Mouse (Mus musculus): ENCODE data around the gene Dock4.

The Dock4 gene

DNA sequence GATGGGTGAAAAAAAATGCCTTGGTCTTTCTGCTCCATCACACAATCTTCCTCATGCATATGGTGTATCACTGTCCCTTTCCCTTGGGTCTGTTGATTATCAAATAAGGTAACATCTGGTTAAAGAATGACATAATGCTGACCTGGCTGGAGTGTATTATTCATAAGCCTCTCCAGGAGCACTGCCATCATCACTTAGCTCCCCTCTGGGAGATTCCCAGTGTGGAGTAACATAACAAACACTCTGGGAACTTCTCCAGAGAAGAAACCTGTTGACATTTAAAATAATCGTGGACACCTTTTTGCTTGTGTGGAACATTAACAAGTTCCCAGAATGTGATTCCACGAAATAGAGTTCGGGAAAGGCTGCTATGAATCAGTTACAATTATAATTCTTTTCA, 128.3 kb downstream of the Dock4 start:
- peak; percentile 53 for DNase-seq

DNA sequence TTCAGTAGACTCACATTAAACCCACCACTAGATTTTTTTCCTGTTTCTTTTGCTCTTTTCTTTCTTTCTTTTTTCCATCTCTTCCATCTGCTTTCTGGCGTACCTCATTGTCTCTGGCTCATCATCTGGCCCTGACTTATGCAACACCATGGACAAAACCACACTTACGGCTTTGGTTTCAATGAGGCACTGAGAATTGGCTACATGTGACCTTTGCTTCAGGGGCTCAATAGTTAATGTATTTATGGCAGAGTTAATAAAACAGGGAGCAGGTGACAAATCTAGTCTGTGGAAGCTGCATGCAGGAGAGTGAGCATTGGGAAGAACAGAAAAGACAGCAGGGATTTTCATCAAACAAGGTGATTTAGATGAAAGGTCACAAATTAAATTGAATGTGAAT, 131.0 kb downstream of the Dock4 start:
- DNase-seq = no peak

DNA sequence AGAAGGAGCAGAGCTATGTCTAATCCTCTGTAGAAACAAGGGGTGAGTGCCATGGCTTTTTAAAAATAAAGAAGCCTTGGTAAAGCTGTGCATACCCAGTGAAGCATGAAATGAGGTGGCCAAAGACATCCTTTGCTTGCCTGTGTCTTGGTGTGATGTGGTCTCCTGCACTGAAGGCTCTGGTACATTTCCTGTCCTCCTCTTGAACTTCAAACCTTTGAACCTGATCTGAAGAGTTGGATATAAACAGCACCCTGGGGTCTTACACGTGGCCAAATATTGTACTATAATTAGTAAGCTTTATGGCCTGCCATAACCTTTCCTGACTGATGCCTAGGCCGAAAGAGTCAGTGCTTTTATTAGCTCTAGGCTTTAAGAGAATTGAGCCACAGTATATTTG, 134.6 kb downstream of the Dock4 start:
- DNase-seq = no peak

GRCm38 (mm10) chr12:40581037-40581436, 135.3 kb downstream of the Dock4 start:
- DNase-seq = no peak

DNA sequence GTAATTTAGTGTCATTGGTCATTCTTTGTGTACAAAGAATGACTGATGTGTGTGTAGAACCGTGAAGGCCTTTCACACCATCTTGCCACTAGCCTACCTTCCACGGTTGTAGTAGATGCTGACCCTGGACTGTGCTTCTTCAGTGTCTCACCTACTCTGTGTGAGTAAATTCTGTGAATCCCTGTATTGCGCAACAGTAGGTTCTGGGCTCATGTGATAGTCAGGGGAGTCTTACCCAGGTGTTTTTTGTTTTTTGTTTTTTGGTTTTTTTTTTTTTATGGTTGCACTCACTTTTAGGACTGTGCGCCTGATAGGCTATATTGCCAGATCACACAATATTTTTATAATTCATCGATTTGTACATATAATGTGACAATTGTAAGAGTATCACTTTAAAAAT, 136.3 kb downstream of the Dock4 start:
- no peak for DNase-seq

- DNase-seq = peak; percentile 41
Observed at GRCm38 (mm10) chr12:40584526-40585289, 139.0 kb downstream of the Dock4 start.

- DNase-seq = no peak
Observed at GRCm38 (mm10) chr12:40585456-40586141, 139.8 kb downstream of the Dock4 start.

GRCm38 (mm10) chr12:40594161-40594560, 148.4 kb downstream of the Dock4 start:
- DNase-seq = no peak

DNA sequence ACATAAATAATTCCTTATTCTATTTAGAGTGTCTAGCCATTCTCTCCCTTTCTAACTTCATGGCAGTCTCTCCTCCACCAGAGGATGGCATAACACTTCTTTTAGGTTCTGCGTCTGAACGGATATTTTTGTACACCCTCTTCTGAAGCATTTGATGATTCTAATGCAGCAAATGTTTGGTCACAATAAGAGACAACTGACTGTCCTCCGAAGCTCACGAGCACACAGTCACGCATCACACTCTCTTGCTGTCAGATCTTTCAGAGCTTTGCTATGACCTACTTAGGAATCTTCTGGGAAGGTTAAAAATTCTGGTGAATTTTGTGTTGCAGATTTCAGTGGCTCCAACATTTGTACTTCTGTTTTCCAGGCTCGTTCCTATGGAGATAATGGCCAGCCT, 149.7 kb downstream of the Dock4 start:
- no peak for DNase-seq

GRCm38 (mm10) chr12:40596020-40596419, 150.3 kb downstream of the Dock4 start:
- DNase-seq = no peak

- DNase-seq = no peak
Observed at GRCm38 (mm10) chr12:40596441-40596840, 150.7 kb downstream of the Dock4 start.

DNA sequence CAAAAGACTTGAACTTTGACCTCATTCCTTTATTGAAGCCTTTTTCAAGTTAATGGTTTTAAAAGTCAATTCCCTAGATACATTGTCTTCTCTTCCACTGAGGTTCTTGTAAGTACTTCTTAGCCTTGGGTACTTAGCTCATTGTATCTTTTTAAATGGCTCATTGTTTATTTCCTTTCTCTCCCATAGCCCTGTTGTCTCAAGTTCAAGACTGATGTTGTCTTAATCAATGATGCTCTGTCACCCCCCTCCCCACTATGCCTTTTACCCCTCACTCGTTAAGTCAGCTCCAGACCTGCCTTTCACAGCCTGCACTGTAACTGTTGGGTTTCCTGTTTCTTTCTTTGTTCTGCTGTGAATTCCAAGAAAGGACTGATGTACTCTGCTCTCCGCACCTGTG, 154.2 kb downstream of the Dock4 start:
- DNase-seq = no peak

DNA sequence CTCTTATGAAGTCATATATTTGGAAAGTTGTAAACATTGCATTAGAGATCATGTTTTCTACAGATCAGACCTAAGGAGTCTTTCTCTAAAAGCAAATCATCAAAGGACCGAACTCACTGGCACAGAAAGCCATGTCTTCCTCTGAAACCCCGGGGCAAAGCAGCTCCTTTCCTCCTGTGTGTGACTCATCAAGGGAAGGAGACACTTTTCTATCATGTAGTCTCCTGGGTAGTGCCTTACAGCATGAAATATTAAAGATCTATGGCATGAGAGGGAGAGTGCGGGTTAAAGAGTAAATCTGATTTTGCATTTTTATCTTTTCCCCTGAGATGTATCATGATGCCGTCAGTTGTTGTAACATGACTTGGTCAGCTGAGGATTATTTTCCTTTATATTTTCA, 159.8 kb downstream of the Dock4 start:
- DNase-seq = no peak

DNA sequence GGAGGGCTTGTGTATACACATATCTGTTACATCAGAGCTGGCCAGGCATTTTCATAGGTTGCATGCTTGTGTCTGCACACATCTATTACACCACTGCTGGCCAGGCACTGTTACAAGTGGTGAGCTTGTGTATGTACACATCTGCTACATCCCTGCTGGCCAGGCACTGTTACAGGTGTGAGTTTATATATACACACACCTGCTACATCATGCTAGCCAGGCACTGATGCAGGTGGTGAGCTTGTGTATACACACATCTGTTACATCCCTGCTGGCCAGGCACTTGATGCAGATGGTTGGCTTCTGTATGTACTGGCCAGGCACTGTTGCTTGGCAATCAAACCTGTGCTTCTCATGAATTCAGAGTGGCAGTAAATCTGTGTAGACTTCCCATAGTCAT, 177.2 kb downstream of the Dock4 start:
- DNase-seq = no peak

GRCm38 (mm10) chr12:40626521-40626920, 180.8 kb downstream of the Dock4 start:
- no peak for DNase-seq

- DNase-seq = no peak
Observed at GRCm38 (mm10) chr12:40633242-40633641, 187.5 kb downstream of the Dock4 start.

- no peak for DNase-seq
Observed at GRCm38 (mm10) chr12:40634169-40634568, 188.4 kb downstream of the Dock4 start.

DNA sequence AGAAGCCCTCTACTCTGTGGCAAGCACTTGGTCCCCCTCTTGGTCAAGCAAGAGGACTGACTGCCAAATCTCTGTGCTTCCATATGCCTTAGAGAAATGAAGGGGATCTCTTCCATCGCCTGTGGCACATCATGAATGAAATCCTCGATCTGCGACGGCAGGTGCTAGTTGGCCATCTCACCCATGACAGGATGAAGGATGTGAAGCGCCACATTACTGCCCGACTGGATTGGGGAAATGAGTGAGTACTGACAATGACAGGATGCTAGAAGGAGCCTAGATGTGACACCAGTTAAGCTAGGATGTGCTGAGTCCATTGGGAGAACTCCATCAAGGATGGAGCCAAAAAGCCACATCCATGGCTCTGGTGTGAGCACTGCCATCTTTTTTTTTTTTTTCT, 190.2 kb downstream of the Dock4 start:
- DNase-seq = no peak

GRCm38 (mm10) chr12:40637427-40637826, 191.7 kb downstream of the Dock4 start:
- DNase-seq = no peak

DNA sequence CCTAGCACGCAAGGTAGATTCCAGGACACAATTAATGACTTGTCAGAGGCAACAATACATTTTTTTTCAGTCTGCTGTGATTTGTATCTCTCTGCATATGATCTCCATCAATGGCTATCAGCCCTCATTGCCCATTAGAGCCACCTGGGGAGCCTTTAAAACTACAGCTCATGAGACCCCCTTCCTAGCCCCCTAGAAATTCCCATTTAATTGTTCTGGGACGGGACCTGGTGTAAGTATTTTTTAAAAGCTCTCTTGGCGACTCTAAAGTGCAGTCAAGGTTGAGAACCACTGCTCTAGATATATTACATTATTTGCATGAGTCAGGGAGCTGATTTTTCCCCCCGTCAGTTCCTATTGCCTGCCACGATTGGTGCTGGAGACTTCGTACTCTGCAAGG, 200.1 kb downstream of the Dock4 start:
- no peak for DNase-seq

- no peak for DNase-seq
Observed at GRCm38 (mm10) chr12:40654312-40654711, 208.6 kb downstream of the Dock4 start.

GRCm38 (mm10) chr12:40655861-40656260, 210.1 kb downstream of the Dock4 start:
- DNase-seq = no peak

- no peak for DNase-seq
Observed at GRCm38 (mm10) chr12:40656438-40656837, 210.7 kb downstream of the Dock4 start.

GRCm38 (mm10) chr12:40657229-40657885, 211.6 kb downstream of the Dock4 start:
- no peak for DNase-seq
